Mouse (Mus musculus) cerebellum, adult (tissue): Measurements from ENCODE around the gene Pcca.

Source experiments
- ATAC-seq: cut with Nextera tagmentation; 2 replicates; pipeline ENCODE4 v1.9.2; 2017; ENCODE audit warnings: mild to moderate bottlenecking, moderate library complexity, mixed read lengths; ENCODE audit not compliant: insufficient number of reproducible peaks, low FRiP score, low TSS enrichment

Gene Pcca

GRCm38 (mm10) chr14:122726456-122726855 is 192.3 kb downstream of the Pcca start:
- ATAC-seq: no peak

- ATAC-seq: no peak
Observed at GRCm38 (mm10) chr14:122729431-122730073, 195.4 kb downstream of the Pcca start.

- ATAC-seq: no peak
Observed at GRCm38 (mm10) chr14:122730921-122731551, 196.9 kb downstream of the Pcca start.

GRCm38 (mm10) chr14:122736806-122737205 is 202.7 kb downstream of the Pcca start:
- no peak for ATAC-seq

- no peak for ATAC-seq
Observed at GRCm38 (mm10) chr14:122747860-122748842, 214.0 kb downstream of the Pcca start.

GRCm38 (mm10) chr14:122751552-122751951 is 217.4 kb downstream of the Pcca start:
- ATAC-seq: no peak

GRCm38 (mm10) chr14:122753278-122753677 is 219.2 kb downstream of the Pcca start:
- no peak for ATAC-seq

GRCm38 (mm10) chr14:122754311-122754710 is 220.2 kb downstream of the Pcca start:
- no peak for ATAC-seq

- ATAC-seq: no peak
Observed at GRCm38 (mm10) chr14:122755559-122755958, 221.4 kb downstream of the Pcca start.

GRCm38 (mm10) chr14:122756671-122757070 is 222.5 kb downstream of the Pcca start:
- ATAC-seq: no peak

GRCm38 (mm10) chr14:122759890-122760289 is 225.8 kb downstream of the Pcca start:
- no peak for ATAC-seq

GRCm38 (mm10) chr14:122760803-122761202 is 226.7 kb downstream of the Pcca start:
- ATAC-seq: no peak

GRCm38 (mm10) chr14:122762603-122763002 is 228.5 kb downstream of the Pcca start:
- ATAC-seq: no peak

GRCm38 (mm10) chr14:122765951-122766350 is 231.8 kb downstream of the Pcca start:
- ATAC-seq: no peak

- ATAC-seq: no peak
Observed at GRCm38 (mm10) chr14:122766448-122766847, 232.3 kb downstream of the Pcca start.

GRCm38 (mm10) chr14:122784701-122785100 is 250.6 kb downstream of the Pcca start:
- no peak for ATAC-seq

GRCm38 (mm10) chr14:122788199-122788598 is 254.1 kb downstream of the Pcca start:
- ATAC-seq: no peak

GRCm38 (mm10) chr14:122790111-122790510 is 256.0 kb downstream of the Pcca start:
- ATAC-seq: no peak

- no peak for ATAC-seq
Observed at GRCm38 (mm10) chr14:122793368-122793767, 259.2 kb downstream of the Pcca start.

- no peak for ATAC-seq
Observed at GRCm38 (mm10) chr14:122800296-122800695, 266.2 kb downstream of the Pcca start.

GRCm38 (mm10) chr14:122821002-122821401 is 286.9 kb downstream of the Pcca start:
- no peak for ATAC-seq
